Mouse (Mus musculus) spleen, adult 2 months (tissue): ENCODE data around the gene Nrn1l. TPM values are rescaled to one million over a fixed set of nuclear protein-coding genes. Genes with fewer than 3 reads are reported as not detected.

Source experiments
- DNase-seq, 2 experiments: peaks; one replicate each; pipeline versions ENCODE4 v3.0.0 to v3.0.0-alpha.2; 2012 to 2021; ENCODE audit warnings: low spot score in 2 of 2, low read depth in 1 of 2
- H3K27ac ChIP-seq: fragments of 200-500 bp; 2 replicates; pipeline ENCODE4 v1.5.1; 2012; ENCODE audit warnings: low read length, inconsistent platforms; ENCODE audit not compliant: insufficient read depth
- H3K27me3 ChIP-seq: fragments of 200-500 bp; 2 replicates; pipeline ENCODE4 v1.6.1; 2012; ENCODE audit warnings: mild to moderate bottlenecking, moderate library complexity, low read length, inconsistent platforms; ENCODE audit not compliant: control insufficient read depth, insufficient read depth
- H3K36me3 ChIP-seq: fragments of 200-500 bp; 2 replicates; pipeline ENCODE4 v1.6.1; 2012; ENCODE audit warnings: mild to moderate bottlenecking, low read length, inconsistent platforms; ENCODE audit not compliant: control insufficient read depth, insufficient read depth
- H3K4me1 ChIP-seq: fragments of 200-500 bp; 2 replicates; pipeline ENCODE4 v1.6.1; 2011; ENCODE audit warnings: inconsistent platforms; ENCODE audit not compliant: control insufficient read depth, insufficient read depth, insufficient read length
- H3K4me3 ChIP-seq: fragments of 200-500 bp; 2 replicates; pipeline ENCODE4 v1.5.1; 2011; ENCODE audit warnings: mild to moderate bottlenecking, inconsistent platforms; ENCODE audit not compliant: insufficient read depth, insufficient read length; ENCODE audit errors: extremely low read depth
- CTCF ChIP-seq: fragments of 200-500 bp; IDR thresholded peaks from 2 replicates; pipeline ENCODE4 v1.5.1; 2011; ENCODE audit warnings: mild to moderate bottlenecking, inconsistent platforms; ENCODE audit not compliant: insufficient read depth, insufficient read length, insufficient replicate concordance; ENCODE audit errors: extremely low read depth
- POLR2A ChIP-seq: fragments of 200-500 bp; IDR thresholded peaks from 2 replicates; pipeline ENCODE4 v1.6.1; 2011; ENCODE audit warnings: low read depth, low read length, inconsistent platforms
- WGBS: fragments of 180-500 bp; shearing (Covaris S2); methylation state at CpG from one replicate; pipeline ENCODE4 v1.1.7; 2018; 5-methylcytosine and 5-hydroxymethylcytosine counted together
- polyA plus RNA-seq: library from polyadenylated mRNA; depleted of rRNA; stranded (reverse); fragments of >200 nt; gene quantifications from 2 replicates; pipeline ENCODE4 v1.2.3, GENCODE M21; 2012

Gene Nrn1l
- polyA plus RNA-seq, 1 experiment: 3.0 TPM

DNA sequence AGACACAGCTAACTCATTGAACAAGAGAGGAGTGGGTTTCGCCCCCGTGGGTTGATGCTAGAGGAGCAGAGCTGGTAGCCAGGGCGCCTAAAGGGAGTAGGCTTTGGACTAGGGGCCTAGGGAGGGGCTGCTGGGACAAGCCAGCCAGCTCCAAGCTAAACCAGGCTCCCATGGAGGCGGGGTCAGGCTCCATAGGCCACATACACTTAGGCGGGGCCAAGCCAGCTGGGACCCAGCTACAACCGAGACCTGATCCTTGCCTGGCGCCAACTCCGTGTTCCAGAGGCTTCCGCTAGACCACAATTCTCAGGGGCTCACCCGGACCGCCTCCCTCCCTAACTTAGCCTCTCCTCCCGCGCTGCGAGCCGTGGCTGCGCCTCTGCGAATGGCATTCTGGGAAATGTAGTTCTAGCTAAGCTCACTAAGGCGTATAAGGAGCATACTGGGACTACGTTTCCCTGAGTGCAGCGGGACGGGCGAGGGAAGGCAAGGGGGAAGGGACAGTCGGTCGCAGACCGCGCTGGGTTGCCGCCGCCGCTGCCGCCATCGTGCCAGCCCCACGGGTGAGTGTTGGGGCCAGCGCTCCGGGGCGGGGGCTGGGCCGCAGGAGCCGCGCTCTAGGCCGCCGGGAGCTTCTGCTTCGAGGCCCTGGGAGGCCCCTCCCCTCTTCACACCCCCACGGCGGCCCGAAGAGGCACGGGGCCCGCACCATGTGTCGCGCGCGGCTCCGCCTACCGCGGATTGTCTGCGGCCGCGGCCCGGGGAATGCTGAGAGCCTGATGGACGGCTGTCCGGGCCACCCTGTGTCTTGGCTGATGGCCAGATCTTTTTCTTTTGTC, 33.0 kb upstream of the Nrn1l start, which contains the start of gene Nutf2:
Nutf2 (plus strand) TSS at position 438 of the 839 bp plus-strand sequence.
- DNase-seq: peak; percentile 84 to 87
- H3K27ac ChIP-seq: peak within 1 kb of the TSS; percentile 75
- under 1% methylated on average over 57 of the region's 59 CpGs for WGBS
- TF ChIP-seq POLR2A (peak; percentile 14; the same call in 1 of the 2 replicates), CTCF (no peak)
- no peaks in the 10 kb centered on the region for H3K36me3 ChIP-seq
- peak within 1 kb of the TSS; percentile 73 for H3K4me3 ChIP-seq
- peaks cover 14% of the 10 kb centered on the region for H3K4me1 ChIP-seq
- H3K27me3 ChIP-seq: no peaks in the 10 kb centered on the region

DNA sequence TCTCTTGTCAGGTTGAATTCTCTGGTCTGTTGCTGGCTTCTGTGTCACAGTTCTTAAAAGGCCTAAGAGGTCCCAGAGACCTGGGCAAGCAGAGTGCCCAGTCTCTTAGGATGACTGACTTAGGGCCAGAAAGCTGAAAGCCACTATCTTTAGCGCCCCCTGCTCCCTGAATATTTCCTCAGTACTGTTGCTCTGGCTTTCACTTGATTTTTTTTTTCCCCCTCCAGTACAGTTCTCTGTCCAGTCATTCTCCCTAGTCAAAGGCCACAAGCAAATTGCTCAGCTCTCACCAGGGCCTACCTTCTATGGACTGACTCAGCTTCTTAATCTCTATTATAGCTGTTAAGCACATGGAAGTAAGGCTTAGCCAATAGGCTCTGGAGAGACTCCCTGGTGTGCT, 31.4 kb upstream of the Nrn1l start:
- Histone ChIP-seq H3K36me3 (peaks cover 1% of the 10 kb centered on the region; the same call in 1 of the 2 replicates), H3K4me1 (peaks cover 5% of the 10 kb centered on the region), H3K27me3 (no peaks in the 10 kb centered on the region), H3K4me3 (no peak overlapping the region), H3K27ac (no peak overlapping the region)
- DNase-seq: no peak
- WGBS: 5% methylated on average over 1 of the region's 1 CpGs
- no peak for TF ChIP-seq POLR2A
- no peak for TF ChIP-seq CTCF

DNA sequence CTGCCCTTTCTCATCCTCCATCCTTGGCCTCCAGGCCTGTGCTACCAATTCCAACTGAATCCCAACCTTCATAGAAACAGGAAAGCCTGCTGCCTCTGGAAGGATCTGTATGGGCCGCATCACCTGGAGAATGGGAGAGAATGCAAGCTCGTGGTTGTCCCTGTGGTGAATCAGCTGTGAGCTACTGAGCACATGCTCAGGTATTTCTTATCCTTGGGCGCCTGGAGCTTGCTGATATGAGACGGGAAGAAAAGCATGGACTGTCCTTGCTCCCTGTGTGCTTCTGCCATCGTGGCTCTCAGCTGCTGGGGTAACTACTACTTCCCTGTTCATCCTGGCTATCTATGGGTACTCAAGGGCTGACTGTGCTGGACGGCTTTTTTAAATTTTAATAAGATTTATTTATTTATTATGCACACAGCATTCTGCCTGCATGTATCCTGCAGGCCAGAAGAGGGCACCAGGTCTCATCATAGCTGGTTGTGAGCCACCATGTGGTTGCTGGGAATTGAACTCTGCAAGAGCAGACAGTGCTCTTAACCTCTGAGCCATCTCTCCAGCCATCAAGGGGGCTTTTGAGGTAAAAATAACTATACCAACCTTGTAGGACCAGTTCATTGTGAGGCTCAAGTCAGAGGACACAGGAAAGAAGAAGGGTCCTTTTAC, 26.9 kb upstream of the Nrn1l start:
- Histone ChIP-seq H3K36me3 (peaks cover 1% of the 10 kb centered on the region), H3K4me3 (no peak overlapping the region), H3K4me1 (peaks cover under 1% of the 10 kb centered on the region; the same call in 1 of the 2 replicates), H3K27ac (no peak overlapping the region), H3K27me3 (no peaks in the 10 kb centered on the region)
- TF ChIP-seq CTCF (no peak), POLR2A (no peak)
- DNase-seq: no peak
- WGBS: 78% methylated on average over 6 of the region's 6 CpGs

DNA sequence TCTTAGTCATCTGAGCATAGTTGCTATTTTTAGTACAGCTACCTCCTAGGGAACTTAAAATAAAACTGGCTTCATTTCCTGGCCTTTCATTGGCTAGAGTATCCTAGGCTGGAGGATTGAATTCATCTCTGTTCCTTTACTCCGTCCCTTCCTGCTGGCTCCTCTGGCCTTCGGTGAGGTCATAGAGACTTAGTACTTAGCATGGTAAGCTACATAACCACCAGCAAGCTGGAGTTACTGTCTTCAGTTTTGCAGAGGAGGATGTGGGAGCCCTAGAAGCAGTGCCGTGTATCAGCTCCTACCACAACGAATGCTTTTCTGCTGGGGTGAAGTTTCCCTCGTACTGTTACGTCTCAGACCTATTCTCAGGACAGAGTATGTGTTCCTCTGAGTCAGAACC, 19.1 kb upstream of the Nrn1l start:
- Histone ChIP-seq H3K27ac (no peak overlapping the region), H3K27me3 (no peaks in the 10 kb centered on the region), H3K36me3 (peaks cover 16% of the 10 kb centered on the region), H3K4me3 (no peak overlapping the region), H3K4me1 (no peaks in the 10 kb centered on the region)
- WGBS: 85% methylated on average over 6 of the region's 6 CpGs
- TF ChIP-seq POLR2A (no peak), CTCF (no peak)
- DNase-seq: no peak

DNA sequence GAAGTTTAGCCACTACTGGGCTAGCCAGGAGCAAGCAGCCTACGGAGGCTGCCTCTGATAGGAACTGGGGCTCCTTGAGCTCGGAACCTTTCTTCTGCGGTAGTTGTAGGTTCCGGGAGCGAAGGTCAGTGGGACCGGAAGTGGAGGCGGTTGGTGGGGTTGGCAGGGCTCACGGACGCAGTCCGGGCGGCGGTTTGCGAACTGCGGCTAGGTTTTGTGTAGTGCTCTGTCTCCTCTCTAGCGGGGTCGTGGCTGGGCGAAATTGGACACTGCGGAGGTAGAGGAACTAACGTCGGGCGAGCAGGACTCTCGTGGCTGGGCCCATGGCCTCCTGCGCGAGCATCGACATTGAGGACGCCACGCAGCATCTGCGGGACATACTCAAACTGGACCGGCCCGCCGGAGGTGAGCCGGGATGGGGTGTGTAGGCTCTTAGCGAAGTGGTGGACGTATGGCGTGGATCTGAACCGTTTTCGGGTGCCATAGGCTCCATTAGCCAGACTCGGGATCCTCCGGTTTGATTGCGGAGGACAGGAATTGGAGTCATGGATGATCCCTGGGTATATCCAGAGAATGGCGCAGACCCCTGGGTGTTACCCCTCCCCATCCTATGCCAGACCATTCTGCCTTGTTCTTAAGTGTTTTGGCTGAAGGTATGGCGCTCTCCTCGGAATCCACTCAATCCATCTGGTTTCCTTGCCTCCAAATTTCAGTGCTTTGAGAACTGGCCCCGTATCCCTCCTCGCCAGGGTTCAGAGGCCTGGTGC, 12.4 kb upstream of the Nrn1l start, which contains the start of gene Edc4:
Edc4 (plus strand) TSS at position 128 of the 767 bp plus-strand sequence.
- H3K4me3 ChIP-seq: peak within 1 kb of the TSS; percentile 70
- no peaks in the 10 kb centered on the region for H3K27me3 ChIP-seq
- H3K36me3 ChIP-seq: peaks cover 21% of the 10 kb centered on the region
- WGBS: under 1% methylated on average over 45 of the region's 45 CpGs
- H3K27ac ChIP-seq: peak within 1 kb of the TSS; percentile 28
- no peak for TF ChIP-seq CTCF
- TF ChIP-seq POLR2A: peak; percentile 86
- H3K4me1 ChIP-seq: peaks cover 3% of the 10 kb centered on the region; the same call in 1 of the 2 replicates
- DNase-seq: peak; percentile 76 to 78

DNA sequence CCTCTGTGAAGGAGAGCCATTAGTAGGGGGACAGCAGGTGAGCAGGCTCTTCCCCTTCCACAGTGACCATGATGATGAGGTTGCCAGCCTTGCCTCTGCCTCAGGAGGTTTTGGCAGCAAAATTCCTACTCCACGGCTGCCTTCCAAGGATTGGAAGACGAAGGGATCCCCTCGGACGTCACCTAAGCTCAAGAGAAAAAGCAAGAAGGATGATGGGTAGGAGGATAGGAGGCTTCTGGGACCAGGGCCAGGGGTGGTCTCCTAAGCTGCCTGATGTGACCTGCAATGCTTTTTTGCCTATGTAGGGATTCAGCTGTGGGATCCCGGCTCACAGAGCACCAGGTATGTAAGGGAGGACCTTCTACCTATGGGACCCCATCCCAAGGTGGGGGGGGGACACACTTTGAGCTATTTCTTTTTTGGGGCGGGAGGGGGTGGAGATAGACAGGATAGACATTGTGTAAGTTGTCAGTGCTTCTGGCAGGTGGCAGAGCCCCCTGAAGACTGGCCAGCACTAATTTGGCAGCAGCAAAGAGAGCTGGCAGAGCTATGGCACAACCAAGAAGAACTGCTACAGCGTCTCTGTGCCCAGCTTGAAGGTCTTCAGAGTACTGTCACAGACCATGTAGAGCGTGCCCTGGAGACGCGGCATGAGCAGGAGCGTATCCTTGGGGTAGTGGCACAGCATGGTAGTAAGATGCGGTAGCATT, 3.5 kb upstream of the Nrn1l start:
- WGBS: 97% methylated on average over 12 of the region's 12 CpGs
- Histone ChIP-seq H3K27ac (no peak overlapping the region), H3K27me3 (no peaks in the 10 kb centered on the region), H3K4me1 (no peaks in the 10 kb centered on the region), H3K36me3 (peaks cover 70% of the 10 kb centered on the region), H3K4me3 (no peak overlapping the region)
- TF ChIP-seq CTCF (no peak), POLR2A (no peak)
- DNase-seq: no peak
